Mouse (Mus musculus) thymus, postnatal 14 days (tissue): ENCODE results near the gene Prkca.

ENCODE experiments used
- DNase-seq: peaks from one replicate; pipeline ENCODE4 v3.0.0; 2021

Prkca gene

DNA sequence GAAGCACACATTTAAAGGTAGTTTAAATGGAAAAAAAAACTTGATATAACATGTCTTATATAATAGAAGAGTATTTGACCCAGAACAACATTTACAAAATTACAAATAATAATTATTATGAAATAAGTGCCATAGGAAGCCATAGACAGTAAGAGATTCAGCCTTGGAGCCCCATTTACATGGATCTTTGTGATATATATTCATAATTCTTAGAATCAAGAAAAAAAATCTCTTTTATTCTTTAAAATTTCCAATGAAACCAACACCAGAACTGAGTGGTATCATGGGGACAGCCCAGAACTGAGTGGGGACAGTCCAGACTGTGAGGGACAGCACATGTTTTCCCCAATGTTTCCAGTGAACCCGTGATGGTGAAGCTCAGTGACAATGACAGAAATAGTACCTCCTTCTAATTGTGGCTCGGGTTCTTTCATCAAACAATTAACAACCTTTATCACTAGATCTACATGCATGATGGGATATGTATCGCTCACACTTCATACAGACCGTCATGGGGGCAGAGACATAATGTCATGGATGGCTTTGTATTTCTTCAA is 144.2 kb downstream of the Prkca start:
- no peak for DNase-seq

DNA sequence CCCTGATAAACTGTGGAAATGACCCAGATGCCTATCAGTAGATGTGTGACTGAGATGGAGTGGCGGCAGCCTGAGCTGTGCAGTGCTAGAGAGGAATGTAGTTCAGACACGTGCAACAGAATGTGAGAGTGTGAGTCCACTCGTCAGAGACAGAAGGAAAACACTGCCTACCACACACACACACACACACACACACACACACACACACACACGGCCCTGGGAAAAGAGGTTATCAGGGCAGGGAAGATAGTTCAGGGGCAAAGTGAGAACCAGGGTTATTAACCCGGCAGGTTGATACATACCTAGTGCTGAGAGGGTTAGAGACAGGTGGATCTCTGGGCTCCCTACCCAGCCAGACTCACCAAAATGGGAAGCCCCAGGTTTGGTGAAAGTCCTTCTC is 145.1 kb downstream of the Prkca start:
- DNase-seq: no peak

DNA sequence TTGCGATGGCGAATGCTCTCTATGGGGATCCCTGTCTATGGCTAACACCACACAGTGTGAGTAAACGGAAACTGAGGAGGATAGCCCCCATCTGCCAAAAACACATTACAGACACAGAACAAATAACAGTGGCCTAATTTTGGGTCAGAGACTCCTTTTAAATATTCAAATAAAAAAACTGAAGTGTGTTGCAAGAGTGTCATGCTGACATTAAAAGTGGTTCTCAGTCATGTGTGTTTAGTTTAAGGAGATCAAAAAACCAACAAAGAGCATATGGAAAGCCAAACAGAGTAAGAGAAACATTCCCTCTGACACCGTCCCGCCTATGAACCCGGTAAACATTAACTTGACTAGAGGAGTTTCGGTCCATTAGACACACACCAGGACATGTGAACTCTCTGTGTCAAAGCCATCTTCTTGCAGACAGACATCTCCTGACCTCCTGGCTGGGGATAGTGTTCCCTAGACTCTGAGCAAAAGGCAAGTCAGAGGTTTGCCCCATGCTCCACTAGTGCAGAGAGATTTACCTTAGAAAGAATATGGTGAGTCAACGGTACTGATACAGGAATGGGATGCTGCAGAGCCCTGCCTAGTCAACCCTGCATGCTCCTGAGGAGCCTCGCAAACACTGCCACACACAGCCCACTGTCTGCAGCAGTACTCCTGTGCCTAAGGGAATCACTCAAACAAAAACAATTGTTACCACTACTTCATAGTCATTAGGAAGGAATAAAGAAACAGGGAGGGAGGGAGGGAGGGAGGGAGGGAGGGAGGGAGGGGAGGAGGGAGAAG is 146.1 kb downstream of the Prkca start:
- no peak for DNase-seq

DNA sequence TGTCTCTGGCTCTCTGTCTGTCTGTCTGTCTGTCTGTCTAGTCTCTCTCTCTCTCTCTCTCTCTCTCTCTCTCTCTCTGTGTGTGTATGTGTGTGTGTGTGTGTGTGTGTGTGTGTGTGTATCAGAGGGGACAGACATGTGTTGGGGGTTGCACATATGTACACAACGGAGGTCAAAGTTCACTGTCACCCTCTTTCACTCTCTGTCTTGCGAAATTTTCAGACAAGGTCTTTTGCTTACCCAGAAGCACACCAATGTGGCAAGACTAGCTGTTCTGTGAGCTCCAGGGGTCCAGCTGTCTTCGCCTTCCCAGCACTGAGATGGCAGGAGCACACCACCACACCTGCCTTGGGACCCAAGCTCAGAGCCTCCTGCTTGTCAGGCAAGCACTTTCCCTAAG is 146.9 kb downstream of the Prkca start:
- DNase-seq: no peak

DNA sequence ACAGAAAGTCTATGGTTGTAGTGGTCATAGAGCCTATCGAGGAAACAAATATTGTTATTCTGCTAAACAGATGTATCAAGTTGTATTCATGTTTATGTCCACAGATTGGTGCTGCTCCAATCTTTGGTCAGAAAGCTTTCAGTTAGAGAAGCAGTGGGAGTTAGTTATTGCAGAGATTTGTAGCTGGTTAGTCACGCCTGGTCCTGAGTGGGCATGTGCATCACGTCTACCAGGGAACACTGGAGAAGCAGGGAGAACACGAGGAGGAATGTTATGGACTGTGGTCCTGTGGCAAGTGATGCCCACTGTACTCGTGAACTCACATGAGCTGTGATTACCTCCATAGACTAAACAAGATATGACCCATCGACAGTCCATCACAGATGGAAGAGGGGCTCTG is 153.4 kb downstream of the Prkca start:
- no peak for DNase-seq

DNA sequence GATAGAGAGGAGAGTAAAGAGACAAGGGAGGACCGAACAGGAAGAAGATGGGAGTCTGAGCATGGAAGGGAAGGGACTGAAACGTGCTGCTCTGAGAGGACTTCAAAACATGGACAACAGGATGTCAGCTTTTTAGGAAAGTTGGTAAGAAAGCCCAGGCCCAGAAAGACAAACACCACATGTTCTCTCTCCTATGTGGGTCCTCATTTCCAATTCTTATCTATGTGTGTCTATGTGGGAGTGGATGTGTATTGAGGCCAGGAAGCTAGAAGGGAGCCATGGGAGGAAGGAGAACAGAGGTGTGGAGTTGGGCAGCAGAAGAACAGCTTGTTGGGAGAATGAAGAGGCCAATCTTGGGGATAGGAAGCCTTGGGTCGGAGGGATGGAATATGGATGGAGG is 154.4 kb downstream of the Prkca start:
- no peak for DNase-seq

DNA sequence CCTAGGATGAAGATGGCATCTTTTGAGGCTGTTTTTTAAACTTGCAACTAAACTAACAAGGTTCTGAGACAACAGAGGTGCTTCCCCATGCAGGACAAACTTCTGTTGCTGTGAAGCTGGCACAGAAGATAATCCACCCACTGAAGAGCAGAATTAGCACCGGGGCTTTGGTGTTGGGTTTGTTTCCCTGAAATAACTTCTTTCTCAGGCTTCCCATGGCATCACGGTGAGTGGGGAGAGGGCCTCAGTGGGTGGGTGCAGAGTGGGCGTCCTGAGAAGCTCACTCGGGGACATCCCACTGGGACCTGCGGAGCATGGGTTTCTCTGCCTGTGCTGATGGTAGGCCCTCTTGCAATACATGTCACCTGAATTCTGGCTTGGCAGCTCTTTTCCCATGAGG is 161.3 kb downstream of the Prkca start:
- DNase-seq: no peak

DNA sequence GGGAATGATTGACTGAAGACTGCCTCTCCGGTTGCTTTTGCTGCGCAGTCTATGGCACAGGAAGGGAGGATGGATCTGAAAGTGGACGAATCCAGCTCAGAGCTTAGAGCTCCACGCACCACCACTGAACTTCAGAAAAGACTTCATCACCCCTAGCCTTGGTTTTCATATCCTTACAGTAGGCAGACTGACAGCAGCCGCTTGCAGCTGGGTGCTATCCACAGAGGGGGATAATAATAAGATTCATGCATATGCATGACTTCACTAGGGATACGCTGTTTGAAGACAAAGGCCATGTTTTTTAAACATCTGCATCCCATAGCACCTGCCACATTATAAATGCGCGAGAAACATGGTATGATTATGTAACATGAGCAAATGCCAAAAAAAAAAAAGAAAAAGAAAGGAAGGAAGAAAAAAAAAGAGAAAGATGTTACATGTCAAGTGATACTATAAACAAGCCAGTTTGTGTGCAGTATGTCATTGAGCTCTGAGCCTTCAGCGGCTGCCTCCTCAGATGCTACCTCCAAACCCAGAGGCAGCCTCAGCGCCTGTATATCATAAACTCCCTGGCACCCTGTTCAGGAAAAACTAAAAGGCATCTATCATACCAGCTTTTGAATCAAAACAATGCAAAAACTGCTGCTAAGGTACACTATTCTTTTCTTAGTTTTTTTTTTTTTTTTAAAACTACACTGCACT is 162.6 kb downstream of the Prkca start:
- DNase-seq: no peak

DNA sequence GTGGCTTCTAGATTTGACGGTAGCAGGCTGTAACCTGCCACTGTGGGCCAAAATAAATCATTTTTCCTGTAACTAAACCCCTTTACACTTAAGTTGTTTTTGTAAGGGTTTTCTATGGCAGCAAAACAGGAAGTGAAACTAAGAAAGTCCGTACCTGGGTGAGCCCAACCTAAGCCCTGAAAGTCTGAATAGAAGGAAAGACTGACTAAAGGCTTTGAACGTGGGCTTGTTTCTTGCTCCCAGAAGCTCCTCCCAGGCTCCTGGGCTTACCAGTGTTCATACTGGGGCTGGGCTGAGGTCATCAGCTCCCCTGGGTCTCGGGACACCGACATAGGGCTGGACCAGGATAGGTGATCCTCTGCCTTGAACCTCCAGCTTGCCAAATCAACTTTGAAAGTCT is 164.9 kb downstream of the Prkca start:
- DNase-seq: no peak

DNA sequence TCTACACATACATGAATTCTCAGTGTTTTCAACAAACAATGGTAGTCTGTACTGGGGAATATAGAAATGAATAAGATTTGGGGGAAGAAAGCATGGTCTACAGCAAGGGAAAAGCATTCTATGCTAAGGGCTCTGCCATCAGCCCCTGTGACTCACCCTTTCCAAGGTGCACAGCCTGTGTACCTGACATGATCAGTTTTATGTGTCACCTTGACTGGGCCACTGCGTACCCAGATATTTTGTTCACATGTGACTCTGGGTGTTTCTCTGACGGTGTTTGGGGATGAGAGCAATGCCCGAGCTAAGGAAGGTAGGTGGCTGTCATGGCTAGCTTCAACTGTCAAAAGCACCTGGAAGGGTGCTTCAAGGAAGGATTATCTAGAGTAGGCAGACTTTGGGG is 165.5 kb downstream of the Prkca start:
- DNase-seq: no peak

DNA sequence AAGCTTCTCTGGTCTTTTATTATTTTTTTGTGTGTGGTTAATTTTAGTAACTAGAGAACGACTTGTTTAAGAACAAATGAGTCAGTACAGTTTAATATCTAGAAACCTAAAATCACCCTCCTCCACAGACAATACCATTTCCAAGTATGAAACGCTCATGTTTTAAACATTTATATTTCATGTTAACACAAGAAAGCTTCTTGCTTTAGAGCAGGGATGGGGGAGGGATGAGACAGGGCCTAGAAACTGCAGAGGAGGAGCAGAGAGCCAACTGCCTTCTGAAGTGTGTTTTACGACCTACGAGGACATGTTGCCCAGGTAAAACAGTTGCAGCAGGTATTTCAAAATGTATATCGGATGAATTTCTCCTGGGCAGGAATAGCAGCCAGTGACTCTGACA is 167.0 kb downstream of the Prkca start:
- no peak for DNase-seq

DNA sequence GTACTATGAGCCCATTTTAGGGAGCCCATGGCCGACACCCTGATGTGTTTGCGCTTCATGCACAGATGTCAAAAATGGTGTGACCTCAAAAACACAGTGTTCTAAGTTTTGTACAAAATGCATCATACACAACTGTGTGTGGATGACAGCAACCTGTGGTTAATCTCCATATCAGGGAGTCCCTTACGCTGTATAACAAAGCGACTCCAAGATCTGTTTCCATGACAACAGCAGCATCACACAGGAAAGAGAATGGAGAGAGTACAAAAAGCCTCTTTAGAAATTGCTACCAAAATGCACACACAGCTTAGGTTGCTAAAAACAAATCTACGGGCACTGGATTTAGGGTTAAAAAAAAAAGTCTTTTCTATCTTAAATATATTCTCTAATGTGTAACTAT is 171.8 kb downstream of the Prkca start:
- DNase-seq: no peak

DNA sequence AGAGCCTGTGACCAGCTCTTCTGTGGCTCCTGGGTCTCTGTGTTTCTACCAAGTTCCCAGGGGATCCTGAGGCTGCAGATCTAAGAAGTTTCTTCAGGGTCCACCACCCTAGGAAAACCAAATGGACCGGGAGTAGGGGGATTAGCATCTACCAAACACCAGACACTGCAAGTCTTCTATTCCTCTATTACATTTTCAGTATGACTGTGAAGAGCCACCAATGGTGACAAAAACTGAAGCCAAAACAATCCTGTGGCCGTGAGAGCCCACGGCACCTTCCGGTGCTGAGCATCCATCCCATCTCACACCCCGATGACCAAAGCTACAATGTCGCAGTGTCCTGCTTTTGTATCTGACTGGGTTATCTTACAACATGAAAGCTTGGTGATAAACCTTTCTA is 172.5 kb downstream of the Prkca start:
- DNase-seq: no peak

DNA sequence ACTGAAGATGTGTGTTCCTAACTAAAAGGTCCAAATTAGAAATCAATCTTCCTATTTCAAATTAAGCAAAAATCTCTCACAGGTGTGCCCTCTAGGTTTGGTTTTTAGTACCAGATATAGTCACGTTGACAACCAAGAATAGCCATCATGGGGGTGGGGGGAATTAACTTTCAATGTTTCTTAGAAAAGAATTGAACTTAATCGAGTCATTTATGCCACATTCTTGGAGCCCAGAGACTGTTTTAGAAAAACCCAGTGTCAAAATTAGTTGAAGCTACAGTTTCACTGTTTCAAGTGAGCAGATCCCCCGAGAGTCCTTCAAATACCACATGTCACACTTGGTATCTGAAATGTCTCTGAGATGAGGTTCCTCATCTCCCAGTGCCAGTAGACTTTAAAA is 173.6 kb downstream of the Prkca start:
- no peak for DNase-seq

DNA sequence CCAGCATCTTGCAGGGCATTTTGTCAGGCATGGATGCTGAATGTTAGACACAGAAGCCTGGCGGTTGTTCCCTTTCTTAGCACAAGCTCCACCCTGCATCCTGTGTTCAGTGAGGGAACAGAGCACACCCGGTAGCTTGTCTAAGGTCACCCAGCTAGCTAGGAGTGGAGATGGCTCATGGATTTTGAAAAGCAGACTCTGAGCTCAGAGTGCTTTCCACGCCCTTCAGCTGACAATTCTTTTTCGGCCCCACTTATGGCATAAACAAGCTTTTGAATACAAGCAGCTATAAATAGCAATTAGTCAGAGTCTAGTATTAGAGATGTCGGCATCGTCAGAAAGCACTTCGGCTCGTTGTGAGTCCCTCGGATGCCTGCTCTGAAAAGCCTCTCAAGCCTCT is 178.0 kb downstream of the Prkca start:
- no peak for DNase-seq

DNA sequence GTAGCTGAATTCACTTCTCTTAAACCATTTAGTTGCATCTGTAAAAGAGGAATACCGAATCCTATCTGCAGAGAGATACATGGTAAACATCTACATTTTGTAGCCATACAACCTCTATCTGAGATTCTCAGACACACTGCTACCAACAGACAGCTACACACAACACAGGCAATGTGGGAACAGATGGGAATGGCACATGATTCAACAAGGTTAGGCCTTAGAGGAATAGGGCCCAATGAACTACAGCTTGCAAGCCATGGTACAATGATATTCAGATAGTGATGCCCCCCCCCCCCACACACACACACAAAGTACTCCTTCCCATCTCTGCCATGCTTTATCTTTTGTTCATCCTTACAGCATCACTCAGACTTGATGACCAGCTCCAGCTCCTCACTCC is 181.1 kb downstream of the Prkca start:
- no peak for DNase-seq

DNA sequence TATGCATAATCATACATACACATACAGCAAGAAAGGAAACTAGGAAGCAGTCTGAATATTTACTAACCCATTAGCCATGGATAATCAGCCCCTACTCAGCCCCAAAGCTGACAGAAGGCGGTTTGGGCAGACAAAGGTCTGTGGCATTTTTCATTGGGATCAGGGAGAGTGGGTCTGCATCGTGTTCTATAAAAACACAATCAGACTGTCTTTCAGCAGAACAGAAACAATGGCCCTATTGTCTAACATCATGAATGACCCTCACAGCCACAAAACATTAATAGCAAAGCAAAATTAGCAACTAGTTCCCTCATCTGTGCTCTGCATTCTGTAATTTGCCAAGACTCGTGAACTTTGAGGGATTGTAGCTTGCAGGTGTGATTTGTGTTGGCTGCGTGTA is 181.6 kb downstream of the Prkca start:
- no peak for DNase-seq

DNA sequence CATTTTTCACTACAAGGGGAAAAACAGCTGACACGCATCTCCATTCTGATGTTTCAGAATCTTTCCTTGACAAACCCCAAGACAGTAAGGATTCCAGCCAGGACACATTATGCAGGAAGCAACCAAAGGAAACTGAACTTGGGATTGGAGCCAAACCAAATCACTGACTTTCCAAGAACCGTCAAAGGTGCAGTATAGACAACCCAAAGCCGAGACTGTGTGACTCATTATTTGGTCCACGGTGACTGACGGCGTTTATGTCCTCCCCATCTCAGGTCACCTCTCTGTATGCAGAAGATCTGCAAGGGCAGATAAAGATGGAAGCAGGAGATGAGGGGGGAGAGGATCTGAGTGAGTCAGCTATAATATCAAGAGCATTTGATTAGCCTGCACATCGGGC is 183.7 kb downstream of the Prkca start:
- DNase-seq: no peak

DNA sequence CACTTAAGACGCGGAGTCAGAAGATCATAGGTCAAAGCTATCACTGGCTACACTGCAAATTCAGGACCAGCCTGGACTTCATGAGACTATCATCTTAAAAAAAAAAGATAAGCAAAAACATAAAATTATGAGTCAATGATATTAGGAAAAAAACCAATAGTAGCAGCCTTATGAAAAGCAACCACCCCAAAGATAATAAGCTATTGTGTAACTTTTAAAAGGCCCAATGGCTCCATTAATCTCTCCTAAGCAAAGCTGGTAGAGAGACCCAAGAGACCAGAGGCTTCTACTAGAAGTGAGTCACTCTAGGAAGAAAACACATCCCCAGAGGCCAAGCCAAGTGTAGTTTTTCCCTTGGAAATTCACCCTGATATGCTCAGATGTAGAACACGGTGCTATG is 185.7 kb downstream of the Prkca start:
- DNase-seq: no peak

DNA sequence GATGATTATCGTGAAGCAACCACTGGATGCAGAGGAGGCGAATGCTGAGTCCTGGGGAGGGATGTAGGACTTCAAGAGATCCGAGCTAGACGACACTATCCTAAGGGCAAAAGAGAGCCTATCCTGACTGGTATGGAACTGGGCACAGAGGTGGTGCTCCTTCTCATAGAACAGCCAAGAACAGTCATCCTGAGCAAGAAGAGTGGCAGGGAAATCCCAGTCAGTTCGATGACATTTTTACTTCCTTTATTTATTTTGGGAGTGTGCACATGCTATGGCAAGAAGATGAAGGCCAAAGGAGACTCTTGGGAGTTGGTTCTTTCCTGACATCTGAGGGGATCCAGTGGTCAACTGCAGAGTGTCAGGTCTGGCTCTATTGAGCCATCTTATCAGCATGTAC is 186.7 kb downstream of the Prkca start:
- DNase-seq: no peak

DNA sequence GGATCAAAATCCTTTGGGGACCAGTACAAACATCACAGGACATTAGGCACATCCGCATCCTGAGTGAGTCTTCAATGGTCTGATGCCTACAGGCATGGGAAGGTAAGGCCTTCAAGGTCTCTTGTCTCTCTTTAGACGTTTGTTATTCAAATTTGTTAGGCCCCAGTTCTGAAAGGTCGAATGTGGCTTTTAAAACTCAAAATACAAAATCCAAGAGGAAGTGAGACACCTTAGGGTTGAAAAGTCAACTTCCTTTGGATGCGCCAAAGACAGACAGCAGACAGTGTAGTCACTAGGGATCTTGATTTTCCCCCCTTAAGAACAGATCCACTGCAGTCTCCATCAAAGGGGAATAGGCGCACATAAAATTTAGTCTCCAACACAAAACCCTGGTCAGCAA is 187.6 kb downstream of the Prkca start:
- DNase-seq: no peak

DNA sequence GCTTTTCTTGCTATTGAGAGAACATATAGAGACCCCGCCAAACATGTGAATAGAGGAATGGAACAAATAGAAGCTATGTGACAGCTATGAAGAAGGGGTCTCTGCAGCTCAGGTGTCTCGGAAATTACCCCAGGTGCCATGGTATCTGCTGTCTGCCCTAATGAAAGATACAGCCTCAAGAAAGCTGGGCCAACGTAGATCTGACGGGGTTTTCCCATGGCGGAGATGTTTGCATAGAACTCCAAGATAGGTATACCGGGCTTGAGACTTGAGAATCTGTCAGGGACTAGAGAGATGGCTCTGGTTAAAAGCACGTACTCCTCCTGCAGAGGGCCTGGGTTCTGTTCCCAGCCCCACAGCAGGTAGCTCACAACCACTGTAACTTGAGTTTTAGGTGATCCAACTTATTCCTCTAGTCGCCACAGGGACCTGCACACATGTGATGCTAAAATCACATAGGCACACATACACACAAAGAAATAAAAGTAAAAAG is 188.6 kb downstream of the Prkca start:
- no peak for DNase-seq

DNA sequence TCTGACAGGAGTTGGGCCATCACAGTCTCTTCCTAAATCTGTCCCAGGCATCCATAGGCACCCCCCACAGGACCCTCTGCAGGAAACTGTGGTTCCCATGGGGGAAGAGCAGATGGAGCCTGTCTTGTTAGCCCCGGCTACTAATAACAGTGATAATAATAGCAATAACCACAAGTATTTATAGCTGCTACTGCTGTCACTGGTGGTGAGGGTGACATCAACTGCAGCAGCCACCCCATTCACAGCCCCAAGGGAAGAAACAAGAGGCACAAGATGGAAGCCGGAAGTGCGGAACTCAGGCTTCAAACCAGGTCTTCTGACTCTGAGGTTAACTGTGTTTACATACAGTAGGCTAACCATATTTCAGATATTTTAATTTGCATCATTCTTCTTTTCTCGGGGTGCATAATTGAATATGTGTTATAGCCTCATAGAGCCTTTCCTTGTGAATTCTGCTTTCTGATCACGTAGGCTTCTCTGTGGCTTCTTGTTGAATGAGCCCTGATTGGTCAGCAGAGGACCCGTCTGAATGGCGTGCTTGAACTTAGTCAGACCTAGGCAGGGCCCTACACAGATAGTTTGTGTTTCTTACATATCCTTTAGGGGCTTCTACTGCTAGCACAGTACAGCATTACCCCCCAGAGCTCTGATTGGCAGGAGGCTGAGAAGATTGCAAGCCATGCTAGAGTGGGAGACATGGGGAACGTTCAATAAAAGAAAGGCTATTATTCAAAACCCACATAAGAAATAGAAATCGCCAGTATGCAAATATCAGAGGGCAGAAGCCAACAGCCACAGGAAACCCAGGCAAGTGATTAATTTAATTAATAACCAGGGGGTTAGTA is 189.5 kb downstream of the Prkca start:
- DNase-seq: no peak
